Mouse (Mus musculus) CH12F3 (cell line): ENCODE data around the gene Max.

ENCODE experiments used
- in situ Hi-C: fragments of 300-500 bp; cut with MboI; formaldehyde crosslinking; loops from 2 replicates; pipeline ENCODE4 v1.14.3; 2020; ENCODE audit warnings: low sequenced_read_pairs

Max gene

DNA sequence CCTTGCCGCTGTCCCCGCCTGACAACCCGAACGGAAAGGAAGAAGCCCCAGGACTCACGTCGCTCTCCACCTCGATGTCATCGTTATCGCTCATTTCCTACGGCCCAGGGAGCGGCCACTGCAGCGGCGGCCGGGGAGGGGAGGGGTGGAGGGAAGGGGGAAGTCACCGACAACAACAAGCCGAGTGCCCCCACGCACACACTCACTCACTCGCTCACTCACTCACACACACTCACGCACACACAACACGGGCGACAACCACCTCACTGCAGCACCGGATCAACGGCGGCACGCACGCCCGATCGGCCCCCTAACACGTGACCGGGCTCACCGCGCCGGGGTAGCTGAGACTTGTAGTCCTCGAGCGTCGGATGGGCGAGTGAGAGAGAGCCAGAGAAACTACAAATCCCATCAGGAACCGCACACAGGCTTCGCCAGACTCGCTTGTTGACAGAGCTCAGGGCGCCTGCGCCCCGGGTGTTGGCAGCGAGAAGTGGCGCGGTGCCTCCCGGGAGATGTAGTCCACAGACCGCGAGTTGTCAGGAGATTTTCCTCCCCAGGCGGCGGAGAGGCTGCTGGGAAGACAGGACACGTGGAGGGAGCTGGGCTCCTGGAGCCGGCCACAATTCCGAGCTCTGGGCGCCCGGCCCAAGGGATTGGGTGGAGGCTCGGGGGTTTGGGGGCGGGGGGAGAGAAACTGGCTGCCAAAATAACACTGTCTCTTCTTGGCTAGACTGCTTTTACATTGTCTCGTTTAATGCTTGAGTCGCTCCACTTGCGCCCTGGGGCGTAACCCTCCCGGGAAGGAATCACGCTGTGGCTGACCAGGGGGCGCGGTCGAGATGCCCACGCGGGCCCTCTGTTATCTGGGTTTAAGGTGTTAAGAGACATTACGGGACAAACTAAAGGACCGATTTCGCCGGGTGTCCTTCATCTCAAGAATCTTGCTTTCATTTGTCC, at the start of gene Max:
TSS of gene Max (minus strand) at position 270 of the 960 bp plus-strand sequence.
- in situ Hi-C loops, result no loop called here

DNA sequence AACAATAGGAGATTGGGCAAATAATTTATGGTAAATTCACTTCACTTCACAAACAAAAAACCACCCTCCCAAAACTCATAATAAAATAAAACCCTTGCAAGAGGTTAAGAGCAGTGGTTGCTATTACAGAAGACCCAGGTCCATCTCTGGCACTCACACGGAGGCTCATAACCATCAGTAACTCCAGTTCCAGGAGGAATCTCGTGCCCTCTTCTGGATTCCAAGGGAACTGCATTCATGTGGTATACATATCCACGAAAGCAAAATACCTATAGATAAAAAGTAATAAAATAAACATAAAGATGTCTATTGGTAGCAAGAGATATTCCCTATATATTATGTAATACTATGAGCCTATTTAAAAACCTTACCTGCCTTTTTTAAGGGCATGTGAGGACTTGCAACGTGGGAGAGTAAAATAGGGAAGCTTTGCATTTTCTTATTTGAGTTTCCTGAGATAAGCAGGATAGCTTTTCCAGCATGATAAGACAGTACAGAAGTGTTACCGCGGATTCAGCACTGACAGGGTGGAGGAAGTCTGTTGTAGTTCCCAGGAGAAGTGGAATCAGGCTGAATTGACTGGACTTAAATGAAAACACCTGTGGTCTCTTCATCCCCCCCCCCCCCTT, 49.2 kb upstream of the Max start:
- in situ Hi-C loops, result loop anchor here (25.0 kb wide), 1 partner anchor 226 kb away; the partner anchor contains the start of gene Fut8

DNA sequence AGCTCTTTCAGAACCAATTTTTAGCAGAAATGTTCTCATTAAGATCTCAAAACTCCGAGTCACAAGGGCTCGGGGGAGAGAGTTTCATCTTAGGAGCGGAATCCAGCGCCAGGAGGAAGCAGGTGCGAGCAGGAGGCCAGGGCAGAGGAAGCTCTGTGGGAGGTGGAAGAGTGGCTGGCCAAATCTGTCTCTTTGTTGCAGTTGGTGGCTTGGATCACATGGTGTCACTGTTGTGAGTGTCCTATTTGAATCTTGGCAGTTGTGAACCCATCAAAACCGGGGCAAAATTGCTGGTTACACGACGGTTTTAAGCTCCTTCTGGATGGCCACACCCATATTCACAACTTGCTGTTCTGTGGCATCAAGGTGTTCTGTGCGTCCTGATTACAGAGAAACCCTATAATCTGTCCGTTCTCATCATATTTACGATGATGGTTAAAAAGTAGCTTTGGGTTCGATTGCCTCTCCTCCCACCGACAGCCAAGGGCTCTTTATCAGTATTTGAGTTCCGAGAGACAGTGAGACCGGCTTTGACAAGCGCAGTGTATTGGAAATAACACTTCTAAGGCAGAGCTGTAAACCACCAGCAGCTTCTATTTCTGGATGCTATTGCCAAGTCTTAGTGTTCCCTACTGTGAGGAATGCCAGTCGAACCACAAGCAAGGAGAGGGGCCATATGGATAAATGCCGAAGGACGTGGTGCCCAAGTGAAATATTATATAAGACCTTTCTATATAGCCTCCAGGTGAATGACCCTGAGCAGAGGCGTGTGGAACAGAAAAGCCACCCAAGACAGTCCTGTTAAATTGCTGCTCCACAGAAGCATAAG, 47.4 kb upstream of the Max start:
- in situ Hi-C loops, result loop anchor here (25.0 kb wide), 1 partner anchor 228 kb away; the partner anchor contains the start of gene Fut8

DNA sequence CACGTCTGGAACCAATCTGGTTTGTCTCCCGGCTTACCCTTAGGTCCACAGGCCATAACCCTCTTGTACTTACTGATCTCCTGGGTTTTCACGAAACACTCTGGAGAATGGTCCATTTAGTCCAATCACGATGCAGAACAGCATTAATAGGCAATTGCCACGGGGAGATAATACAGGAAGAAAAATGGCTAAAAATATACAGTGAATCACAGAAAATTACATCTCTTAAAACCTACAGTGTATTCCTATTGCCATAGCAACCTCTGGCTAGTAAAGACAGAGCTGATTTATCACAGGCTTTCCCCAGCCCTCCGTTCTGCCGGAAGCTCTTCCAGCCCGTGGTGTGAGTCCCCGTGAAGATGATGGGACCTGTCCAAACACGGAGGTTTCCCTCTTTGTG, 42.9 kb upstream of the Max start:
- in situ Hi-C loops, result loop anchor here (25.0 kb wide), 1 partner anchor 232 kb away; the partner anchor contains the start of gene Fut8

DNA sequence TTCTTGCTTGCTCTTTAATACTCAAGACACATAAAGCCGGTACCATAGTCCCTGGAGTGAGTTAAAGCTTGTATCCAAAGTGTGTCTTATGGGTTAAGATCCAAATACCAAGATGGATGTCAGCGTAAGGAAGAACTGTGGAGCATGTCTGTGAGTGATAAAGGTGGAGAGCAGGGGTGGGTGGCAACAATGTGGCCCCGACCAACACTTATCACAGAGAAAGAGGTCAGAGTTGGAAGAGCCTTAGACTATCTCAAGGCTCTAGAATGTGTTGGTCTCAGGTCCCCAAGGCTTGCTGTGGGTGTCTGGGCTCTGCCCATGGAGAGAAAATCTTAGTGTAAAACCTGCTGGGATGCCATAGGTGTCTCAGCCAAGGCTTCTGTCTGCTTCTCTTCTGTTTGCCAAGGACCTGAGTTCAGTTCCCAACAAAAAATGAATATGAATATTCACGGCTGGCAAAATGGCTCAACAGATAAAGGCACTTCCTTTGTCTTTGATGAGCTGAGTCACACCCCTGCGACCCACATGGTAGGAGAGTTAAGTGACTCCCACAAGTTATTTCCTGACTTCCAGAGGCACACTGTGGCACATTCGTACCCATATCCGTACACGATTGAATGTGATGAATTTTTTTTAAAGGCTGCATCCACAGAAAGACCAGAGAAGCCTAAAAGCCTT, 40.7 kb upstream of the Max start:
- in situ Hi-C loops, result loop anchor here (25.0 kb wide), 1 partner anchor 235 kb away; the partner anchor contains the start of gene Fut8

DNA sequence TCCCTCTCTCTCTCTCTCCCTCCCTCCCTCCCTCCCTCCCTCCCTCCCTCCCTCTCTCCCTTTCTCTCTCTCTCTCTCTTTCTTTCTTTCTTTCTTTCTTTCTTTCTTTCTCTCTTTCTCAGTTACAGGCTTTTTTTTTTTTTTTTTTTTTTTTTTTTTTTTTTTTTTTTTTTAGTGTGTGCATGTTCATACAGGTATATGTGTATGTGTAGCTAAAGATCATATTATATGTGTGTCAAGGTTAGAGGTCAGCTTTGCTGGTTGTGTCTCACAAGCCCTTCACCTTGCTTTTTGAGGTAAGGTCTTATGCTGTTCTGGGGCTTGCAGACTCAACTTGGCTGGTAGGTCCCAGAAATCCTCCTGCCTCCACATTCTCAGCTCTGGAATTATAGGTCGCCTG, 39.3 kb upstream of the Max start:
- in situ Hi-C loops, result loop anchor here (25.0 kb wide), 1 partner anchor 236 kb away; the partner anchor contains the start of gene Fut8

DNA sequence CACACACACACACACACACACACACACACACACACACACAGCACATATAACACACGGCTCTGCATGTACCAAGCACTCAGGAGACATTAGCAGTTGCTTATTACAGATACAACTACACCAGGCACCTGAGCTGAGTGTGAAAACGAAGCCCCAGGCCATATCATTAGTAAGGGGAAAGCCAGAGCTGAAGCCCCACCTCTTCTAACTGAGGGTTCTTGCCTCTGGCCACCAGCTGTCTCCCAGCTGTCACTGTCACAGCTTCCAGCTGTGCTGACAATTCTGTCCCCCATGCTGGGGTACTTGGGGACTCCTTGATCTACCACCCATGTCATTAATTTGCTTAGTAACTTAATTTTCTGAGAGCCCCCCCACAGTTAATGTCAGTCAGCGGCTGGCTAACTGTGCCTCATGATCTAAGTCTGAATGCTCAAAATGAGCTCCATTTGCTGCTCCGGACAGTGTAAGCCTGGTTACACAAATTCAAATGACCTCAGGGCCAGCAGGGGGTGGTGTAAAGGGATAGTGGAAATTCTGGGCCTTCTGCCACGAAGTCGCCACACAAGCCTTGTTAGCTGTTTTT, 38.8 kb upstream of the Max start:
- in situ Hi-C loops, result loop anchor here (25.0 kb wide), 1 partner anchor 237 kb away; the partner anchor contains the start of gene Fut8

DNA sequence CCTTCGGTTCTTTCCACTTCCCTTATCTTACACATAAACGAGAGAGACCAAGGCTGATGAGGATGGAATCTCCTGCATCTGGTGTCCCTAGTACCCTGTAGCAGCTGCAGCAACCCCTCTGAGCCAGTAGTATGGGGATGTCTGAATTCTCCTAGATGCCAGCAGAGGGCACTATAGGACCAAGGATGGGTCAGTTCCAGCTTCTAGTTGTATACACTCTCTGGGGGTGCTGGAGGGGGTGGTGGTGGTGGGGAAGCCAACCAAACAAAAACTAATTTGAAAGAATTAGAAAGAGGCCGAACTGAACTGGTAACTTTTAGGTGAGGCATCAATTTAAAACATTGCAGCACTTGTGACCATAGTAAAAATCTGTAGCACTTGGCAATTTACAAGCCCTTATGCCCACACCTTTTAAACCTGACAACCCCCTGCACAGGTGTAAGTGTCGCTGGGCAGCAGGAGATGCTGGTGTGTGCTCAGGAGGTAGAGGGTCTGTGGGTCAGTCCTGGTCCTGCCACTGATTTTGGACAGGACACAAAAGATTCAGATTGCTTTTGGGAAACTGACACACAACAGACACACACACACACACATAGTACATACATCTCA, 38.2 kb upstream of the Max start:
- in situ Hi-C loops, result loop anchor here (25.0 kb wide), 1 partner anchor 237 kb away; the partner anchor contains the start of gene Fut8

DNA sequence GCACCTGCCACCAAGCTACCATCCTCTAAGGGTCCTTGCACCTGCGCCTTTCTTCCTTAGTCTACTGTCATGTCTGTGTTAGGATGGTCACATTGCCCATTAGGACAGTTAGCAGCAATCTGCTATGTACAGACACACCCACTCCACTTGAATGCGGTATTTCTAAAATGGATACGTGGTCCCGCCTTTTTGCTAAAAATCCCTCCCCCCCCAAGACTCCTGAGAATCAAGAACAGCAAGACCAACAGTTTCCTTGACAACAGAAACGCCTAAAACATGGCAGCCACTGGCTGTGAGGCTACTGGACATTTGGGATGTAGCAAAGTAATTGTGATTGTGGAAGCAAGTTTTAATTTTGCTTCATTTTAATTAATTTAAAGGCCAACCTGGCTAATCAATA, 32.8 kb upstream of the Max start:
- in situ Hi-C loops, result loop anchor here (25.0 kb wide), 2 partner anchors 668 to 793 kb away; no protein-coding TSS in a partner anchor

DNA sequence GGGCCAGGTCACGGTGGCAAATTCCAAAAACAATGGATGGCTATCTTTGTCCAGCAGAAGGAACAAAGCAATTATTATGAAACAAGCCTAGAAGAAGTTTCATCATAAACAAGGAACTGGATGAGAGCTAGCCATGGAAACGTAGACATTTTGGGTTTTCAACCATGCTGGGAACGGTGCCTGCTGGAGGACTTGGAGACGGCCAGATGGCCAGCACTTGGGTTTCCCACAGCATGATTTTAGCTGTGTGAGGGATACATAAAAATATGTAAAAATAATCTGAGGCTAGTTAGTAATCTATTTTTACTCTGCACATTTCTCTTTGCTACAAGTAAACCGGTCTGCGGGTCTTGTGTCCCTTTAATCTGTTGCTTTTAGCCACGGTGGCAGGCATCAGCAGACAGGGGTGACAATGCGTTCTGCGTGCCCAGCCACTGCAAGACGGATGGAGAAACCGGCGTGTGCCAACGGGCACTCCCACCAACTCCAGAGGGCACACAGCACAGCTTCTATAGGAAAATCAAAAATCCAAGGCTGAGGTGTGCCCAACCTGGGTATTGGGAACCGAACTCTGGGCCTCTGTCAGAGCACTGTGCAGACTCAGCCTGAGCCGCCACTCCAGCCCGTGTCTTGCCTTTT, 31.0 kb upstream of the Max start:
- in situ Hi-C loops, result loop anchor here (25.0 kb wide), 2 partner anchors 669 to 794 kb away; no protein-coding TSS in a partner anchor

DNA sequence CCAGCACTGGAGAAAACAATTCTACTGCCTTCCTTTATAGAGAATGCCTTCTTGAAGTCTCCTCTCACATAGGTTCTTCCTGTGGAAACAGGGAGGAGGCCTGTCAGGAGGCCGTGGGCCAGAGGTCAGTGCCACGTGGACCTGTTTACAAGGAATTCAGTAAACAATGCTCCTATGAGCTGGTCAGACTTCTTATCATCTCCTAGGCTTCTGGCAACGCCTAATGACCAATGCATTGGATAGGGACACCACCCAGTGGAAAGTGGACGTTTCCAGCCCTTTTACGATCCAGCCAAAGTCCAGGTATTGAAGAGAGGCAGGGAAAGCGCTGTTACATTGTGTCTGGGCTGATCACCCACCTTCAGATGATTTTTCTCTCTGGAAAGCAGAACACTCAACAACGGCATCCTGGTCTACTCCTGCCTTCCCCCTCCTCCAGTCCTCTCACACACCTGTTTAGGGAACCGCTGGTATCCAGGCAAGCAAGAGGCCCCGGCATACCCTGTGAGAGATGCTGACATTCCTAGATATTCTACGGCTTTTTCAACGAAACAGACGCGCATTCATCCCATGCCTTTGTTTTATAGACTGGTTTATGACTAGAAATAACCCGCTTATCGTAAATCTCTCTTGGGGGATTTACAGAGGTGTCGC, 20.9 kb upstream of the Max start:
- in situ Hi-C loops, result loop anchor here (25.0 kb wide), 2 partner anchors 679 to 804 kb away; no protein-coding TSS in a partner anchor

DNA sequence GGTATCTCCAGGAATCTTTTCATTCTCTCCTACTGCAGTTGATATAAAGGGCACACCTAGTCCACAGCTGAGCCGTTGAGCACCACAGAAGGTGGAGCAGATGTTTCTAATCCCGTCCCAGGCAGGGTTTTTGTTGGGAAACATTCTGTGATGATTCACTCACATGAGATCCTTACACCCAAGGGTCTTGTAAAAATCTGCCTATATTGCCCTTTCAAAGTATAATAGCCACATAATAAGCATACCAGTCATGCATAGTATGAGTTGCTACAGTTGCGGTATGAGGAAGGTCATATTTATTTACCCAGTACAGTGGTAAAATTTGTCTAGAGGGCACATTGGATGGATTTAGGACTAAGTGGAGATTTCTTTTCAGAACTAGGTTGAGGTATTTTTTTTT, 17.5 kb upstream of the Max start:
- in situ Hi-C loops, result loop anchor here (25.0 kb wide), 2 partner anchors 683 to 808 kb away; no protein-coding TSS in a partner anchor

DNA sequence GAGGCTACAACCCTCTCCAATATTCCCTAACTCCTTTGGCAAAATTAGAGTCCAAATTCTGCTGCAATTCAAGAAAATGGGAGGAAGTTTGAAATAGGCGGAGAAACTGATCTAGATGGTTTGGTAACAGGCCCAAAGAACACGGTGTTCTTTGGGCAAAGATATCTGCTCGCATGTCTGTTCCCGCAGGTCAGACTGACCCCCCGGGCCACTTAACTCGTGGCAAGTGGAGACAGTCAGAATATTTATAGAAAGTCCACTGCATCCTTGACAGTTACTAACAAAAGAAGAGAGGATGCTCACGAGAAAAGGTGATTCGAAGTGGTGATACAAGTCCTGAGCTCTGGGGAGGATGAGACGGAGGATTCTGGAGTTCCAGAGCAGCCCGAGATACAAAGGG, 10.7 kb upstream of the Max start:
- in situ Hi-C loops, result no loop called here

DNA sequence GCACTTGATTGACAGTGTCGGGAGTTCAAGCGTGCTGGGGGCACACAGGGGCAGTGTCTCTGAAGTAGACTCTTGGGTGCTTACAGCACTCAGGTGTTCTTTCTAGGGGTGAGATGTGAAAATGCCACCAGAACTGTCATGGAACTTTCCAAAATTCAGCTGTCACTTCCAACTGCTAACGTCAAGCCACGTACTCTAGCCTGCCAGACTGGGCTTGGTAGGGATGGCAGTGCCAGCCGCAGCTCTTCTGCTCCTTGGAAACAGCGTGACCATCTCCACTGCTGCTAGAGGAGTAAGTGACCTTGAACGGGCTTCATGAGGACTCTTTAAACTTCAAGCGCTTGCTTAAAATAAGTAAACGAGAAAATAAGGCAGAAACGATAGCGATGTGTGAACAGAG, 10.2 kb upstream of the Max start:
- in situ Hi-C loops, result no loop called here

DNA sequence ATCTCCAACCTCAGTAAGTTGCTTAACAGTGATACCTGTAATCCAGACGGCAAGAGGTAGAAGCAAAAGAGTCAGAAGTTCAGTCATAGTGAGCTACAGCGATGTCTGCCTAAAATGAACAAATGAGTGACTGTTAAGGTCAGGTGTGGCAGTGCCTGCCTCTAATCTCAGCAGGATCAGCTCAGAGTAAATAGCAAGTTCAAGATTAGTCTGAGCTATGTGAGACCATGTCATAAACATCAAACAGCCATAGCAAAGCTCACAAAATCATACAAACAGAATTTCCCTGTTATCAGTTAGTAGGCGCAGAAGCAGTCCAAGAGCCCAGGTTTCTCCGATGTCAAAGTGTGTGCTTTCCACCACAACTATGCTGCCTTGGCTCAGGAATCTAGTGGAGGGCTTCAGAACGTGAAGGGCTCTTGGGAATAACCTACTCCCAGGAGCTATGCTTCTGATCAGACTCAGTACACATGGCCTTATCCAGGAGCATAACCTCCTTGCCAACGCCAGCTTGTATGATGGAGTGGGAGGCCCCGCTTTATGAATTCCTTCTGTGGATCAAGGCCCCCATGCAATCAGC, 9.7 kb upstream of the Max start:
- in situ Hi-C loops, result no loop called here

DNA sequence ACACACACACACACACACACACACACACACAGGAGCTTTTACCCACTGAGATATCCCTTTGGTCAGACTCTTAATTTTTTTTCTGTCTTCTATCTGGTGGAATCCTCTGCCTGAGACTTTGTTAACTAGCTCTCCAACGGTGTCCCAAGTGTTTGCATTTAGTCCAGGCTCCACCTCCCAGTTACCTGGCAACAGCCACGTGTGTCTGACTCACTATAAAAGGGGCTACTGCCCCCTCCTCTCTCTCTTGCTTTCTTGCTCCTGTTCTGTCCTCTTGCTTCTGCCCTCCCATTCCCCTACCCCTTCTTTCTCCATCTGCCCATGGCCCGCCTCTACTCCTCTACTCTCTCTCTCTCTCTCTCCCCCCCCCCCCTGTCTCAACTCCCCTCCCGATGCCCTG, 3.9 kb upstream of the Max start:
- in situ Hi-C loops, result no loop called here

DNA sequence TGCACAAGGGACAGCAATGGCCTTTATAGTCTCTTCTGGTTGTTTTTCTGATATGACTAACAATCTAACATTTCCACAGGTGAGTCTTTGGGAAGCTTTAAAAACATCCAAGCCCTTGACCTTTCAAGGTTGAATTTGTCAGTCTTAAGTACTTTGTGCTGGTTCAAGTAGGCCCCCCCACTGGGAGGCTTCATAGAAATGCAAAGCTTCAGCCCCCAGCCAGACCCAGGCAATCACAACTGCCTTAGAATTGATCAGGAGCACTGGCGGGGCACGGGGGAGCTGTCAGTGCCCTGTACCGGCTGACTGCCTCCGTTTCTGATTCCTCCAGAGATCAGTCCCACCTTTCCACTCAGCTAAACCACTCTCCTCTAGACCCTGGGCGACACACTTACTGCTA, 3.1 kb upstream of the Max start:
- in situ Hi-C loops, result no loop called here
